Mouse (Mus musculus) hindbrain, embryonic 16.5 days (tissue): ENCODE measurements around the gene Mpo. TPM values are rescaled to one million over a fixed set of nuclear protein-coding genes. Genes with fewer than 3 reads are reported as not detected.

Experiments
- ATAC-seq: fragments of 200-750 bp; cut with Nextera tagmentation; 2 replicates; pipeline ENCODE4 v1.8.0; 2017; ENCODE audit warnings: moderate TSS enrichment, moderate library complexity
- H3K27ac ChIP-seq: fragments of 300-500 bp; sonication (generic); 2 replicates; pipeline ENCODE4 v1.5.1; 2014; ENCODE audit warnings: low read depth, mild to moderate bottlenecking, control low read depth, low read length, moderate library complexity
- H3K27me3 ChIP-seq: fragments of 300-500 bp; sonication (generic); replicated peaks from 2 replicates; pipeline ENCODE4 v1.6.1; 2014; ENCODE audit warnings: low read length; ENCODE audit not compliant: control insufficient read depth, insufficient read depth
- H3K36me3 ChIP-seq: fragments of 300-500 bp; sonication (generic); 2 replicates; pipeline ENCODE4 v1.6.1; 2014; ENCODE audit warnings: mild to moderate bottlenecking, low read length, moderate library complexity, mixed read lengths; ENCODE audit not compliant: control insufficient read depth, insufficient read depth
- H3K4me1 ChIP-seq: fragments of 300-500 bp; sonication (generic); 2 replicates; pipeline ENCODE4 v1.6.1; 2014; ENCODE audit warnings: low read depth, low read length; ENCODE audit not compliant: control insufficient read depth, insufficient read depth
- H3K4me2 ChIP-seq: fragments of 300-500 bp; sonication (generic); 2 replicates; pipeline ENCODE4 v1.6.1; 2014; ENCODE audit warnings: mild to moderate bottlenecking, low read length, control low read depth, moderate library complexity
- H3K4me3 ChIP-seq: fragments of 300-500 bp; sonication (generic); 2 replicates; pipeline ENCODE4 v1.5.1; 2014; ENCODE audit warnings: mild to moderate bottlenecking, low read length, control low read depth, moderate library complexity
- H3K9ac ChIP-seq: fragments of 300-500 bp; sonication (generic); 2 replicates; pipeline ENCODE4 v1.6.1; 2014; ENCODE audit warnings: low read depth, mild to moderate bottlenecking, control low read depth, low read length, moderate library complexity
- H3K9me3 ChIP-seq: fragments of 300-500 bp; sonication (generic); 2 replicates; pipeline ENCODE4 v1.6.1; 2014; ENCODE audit warnings: mild to moderate bottlenecking, low read length, moderate library complexity; ENCODE audit not compliant: control insufficient read depth
- WGBS: fragments of 180-500 bp; shearing (Covaris S2); extraction: QIAGEN DNeasy Blood & Tissue Kit; methylation state at CpG from one replicate; pipeline ENCODE4 v1.1.7; 2014; 5-methylcytosine and 5-hydroxymethylcytosine counted together
- polyA plus RNA-seq: library from polyadenylated mRNA; unstranded; fragments of >200 nt; fragmentation: Nextera tagmentation; extraction: Ambion mirVana; gene quantifications from 2 replicates; pipeline ENCODE4 v1.2.1, GENCODE M21; 2015

Mpo gene
- polyA plus RNA-seq, 1 experiment from 2014 or later: 0.10 TPM

GRCm38 (mm10) chr11:87761806-87762701 lies 31.3 kb upstream of the Mpo start:
- H3K4me3 ChIP-seq: peak overlapping the region; percentile 73
- peak overlapping the region; percentile 93 for H3K4me2 ChIP-seq
- no peak overlapping the region; the same call in 1 of the 2 replicates for H3K27ac ChIP-seq
- no peaks in the 10 kb centered on the region for H3K9me3 ChIP-seq
- WGBS: 66% methylated on average over 14 of the region's 14 CpGs
- no peaks in the 10 kb centered on the region for H3K36me3 ChIP-seq
- no peak for ATAC-seq
- no peaks in the 10 kb centered on the region for H3K27me3 ChIP-seq
- peak overlapping the region; percentile 83 for H3K9ac ChIP-seq
- H3K4me1 ChIP-seq: peaks cover 27% of the 10 kb centered on the region

GRCm38 (mm10) chr11:87762702-87763385 lies 30.5 kb upstream of the Mpo start:
- Histone ChIP-seq H3K27ac (peak overlapping the region; percentile 44), H3K9me3 (no peaks in the 10 kb centered on the region), H3K27me3 (no peaks in the 10 kb centered on the region), H3K4me2 (peak overlapping the region; percentile 93), H3K4me1 (peaks cover 27% of the 10 kb centered on the region), H3K4me3 (peak overlapping the region; percentile 73), H3K9ac (peak overlapping the region; percentile 83), H3K36me3 (no peaks in the 10 kb centered on the region)
- ATAC-seq: no peak
- 31% methylated on average over 12 of the region's 12 CpGs for WGBS

DNA sequence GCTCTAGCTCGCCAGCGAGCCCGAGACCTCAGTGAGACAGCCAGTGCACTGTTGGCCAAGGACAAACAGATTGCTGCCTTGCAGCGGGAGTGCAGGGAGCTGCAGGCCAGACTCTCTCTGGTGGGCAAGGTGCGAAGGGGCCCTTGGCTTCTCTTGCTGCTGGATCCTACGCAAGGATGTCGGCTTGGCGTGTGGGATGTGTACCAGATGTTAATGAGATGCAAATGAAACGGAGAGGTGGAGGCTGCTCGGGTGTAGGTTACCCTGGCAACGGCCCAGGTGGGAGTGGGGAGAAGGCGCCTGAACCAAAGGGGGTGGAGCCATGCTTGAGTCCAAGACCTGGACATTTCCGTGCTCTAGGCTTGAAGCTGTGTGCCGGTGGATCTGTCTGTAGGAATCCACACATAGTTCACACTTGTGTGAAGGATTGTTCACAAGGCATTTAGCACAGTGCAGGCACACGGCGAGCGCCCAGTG lies 29.8 kb upstream of the Mpo start:
- WGBS: under 1% methylated on average over 17 of the region's 17 CpGs
- H3K9ac ChIP-seq: peak overlapping the region; percentile 83
- peak; percentile 57 for ATAC-seq
- H3K27ac ChIP-seq: peak overlapping the region; percentile 44
- H3K36me3 ChIP-seq: 0 out of 2 replicates have a peak, but pooled peaks cover 3% of the 10 kb centered on the region
- peak overlapping the region; percentile 93 for H3K4me2 ChIP-seq
- no peaks in the 10 kb centered on the region for H3K9me3 ChIP-seq
- H3K4me1 ChIP-seq: peaks cover 27% of the 10 kb centered on the region
- no peaks in the 10 kb centered on the region for H3K27me3 ChIP-seq
- peak overlapping the region; percentile 73 for H3K4me3 ChIP-seq

DNA sequence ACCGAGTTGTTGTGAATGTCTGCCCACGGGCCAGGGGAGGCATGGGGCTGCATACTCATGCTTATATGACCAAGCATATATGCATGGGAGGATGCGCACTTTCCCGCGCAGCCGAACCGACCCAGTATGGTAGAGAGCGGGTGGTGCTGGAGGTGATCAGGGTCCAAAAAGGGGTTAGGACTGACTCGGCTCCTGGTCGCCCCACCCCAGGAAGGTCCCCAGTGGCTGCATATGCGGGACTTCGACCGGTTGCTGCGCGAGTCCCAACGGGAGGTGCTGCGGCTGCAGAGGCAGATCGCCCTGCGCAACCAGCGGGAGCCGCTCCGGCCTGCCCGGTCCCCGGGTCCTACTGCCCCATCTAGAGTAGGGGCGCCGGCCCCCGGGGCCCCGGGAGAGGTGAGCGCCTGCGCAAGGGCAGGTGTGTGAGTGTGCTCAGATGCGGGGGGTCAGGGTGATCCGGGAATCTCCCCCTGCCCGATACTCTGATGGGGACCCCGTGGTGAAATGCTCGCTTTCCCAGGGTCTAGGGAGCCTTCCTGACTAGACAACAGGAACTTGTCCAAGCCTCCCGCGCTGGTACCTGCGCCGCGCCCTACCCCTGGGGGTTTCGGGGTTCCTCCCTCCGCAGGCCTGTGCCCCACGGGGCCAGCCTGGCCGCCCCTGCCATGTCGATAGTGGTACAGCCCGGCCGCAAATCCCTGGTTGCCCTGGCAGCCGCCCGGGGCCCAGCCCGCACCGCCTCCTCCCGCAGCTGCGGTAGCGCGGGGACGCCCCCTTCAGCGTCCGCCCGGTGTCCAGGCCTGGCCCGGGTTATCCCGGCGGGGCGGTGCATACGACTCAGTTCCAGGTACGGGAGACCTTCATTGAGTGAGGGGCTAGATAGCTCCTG lies 29.1 kb upstream of the Mpo start:
- under 1% methylated on average over 65 of the region's 65 CpGs for WGBS
- Histone ChIP-seq H3K36me3 (peaks cover 6% of the 10 kb centered on the region; the same call in 1 of the 2 replicates), H3K4me3 (peak overlapping the region; percentile 73), H3K27ac (peak overlapping the region; percentile 44), H3K4me2 (peak overlapping the region; percentile 93), H3K9me3 (no peaks in the 10 kb centered on the region), H3K9ac (peak overlapping the region; percentile 83), H3K4me1 (peaks cover 27% of the 10 kb centered on the region), H3K27me3 (no peaks in the 10 kb centered on the region)
- peak; percentile 48 for ATAC-seq

GRCm38 (mm10) chr11:87768745-87769144 lies 24.6 kb upstream of the Mpo start:
- 87% methylated on average over 4 of the region's 4 CpGs for WGBS
- Histone ChIP-seq H3K4me3 (no peak overlapping the region), H3K4me1 (peaks cover 10% of the 10 kb centered on the region), H3K27ac (no peak overlapping the region), H3K9me3 (no peaks in the 10 kb centered on the region), H3K36me3 (peaks cover 22% of the 10 kb centered on the region), H3K9ac (no peak overlapping the region), H3K27me3 (no peaks in the 10 kb centered on the region), H3K4me2 (no peak overlapping the region)
- ATAC-seq: no peak

DNA sequence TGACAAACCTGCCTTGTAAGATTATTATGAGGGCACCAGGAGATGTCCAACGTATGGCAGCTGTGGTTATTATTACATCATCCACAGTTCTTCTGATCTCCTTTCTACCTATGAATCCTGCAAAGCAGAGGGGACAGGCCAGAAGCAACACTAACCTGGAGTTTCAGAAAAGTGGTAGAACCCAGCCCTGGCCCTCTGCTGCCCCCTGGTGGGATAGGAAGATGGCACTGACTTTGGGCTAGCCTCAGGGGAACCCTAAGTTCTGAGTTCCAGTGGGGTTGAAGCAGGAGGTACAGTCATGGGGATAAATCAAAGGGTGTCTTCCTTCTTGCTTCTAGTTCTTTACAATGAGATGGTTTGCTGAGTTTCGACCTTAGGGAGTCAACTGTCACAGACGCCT lies 22.4 kb upstream of the Mpo start:
- H3K4me1 ChIP-seq: no peaks in the 10 kb centered on the region
- H3K4me2 ChIP-seq: no peak overlapping the region
- WGBS: 60% methylated on average over 3 of the region's 3 CpGs
- no peak overlapping the region for H3K9ac ChIP-seq
- ATAC-seq: no peak
- H3K9me3 ChIP-seq: no peaks in the 10 kb centered on the region
- peaks cover 30% of the 10 kb centered on the region for H3K36me3 ChIP-seq
- H3K27me3 ChIP-seq: no peaks in the 10 kb centered on the region
- H3K27ac ChIP-seq: no peak overlapping the region
- no peak overlapping the region for H3K4me3 ChIP-seq

- Histone ChIP-seq H3K27me3 (no peaks in the 10 kb centered on the region; the same call in 1 of the 2 replicates), H3K9me3 (no peaks in the 10 kb centered on the region), H3K27ac (no peak overlapping the region), H3K4me1 (no peaks in the 10 kb centered on the region), H3K9ac (no peak overlapping the region), H3K36me3 (peaks cover 36% of the 10 kb centered on the region), H3K4me3 (no peak overlapping the region), H3K4me2 (no peak overlapping the region)
- WGBS: 94% methylated on average over 3 of the region's 3 CpGs
- ATAC-seq: no peak
Measured at GRCm38 (mm10) chr11:87772354-87772753, 21.0 kb upstream of the Mpo start.

DNA sequence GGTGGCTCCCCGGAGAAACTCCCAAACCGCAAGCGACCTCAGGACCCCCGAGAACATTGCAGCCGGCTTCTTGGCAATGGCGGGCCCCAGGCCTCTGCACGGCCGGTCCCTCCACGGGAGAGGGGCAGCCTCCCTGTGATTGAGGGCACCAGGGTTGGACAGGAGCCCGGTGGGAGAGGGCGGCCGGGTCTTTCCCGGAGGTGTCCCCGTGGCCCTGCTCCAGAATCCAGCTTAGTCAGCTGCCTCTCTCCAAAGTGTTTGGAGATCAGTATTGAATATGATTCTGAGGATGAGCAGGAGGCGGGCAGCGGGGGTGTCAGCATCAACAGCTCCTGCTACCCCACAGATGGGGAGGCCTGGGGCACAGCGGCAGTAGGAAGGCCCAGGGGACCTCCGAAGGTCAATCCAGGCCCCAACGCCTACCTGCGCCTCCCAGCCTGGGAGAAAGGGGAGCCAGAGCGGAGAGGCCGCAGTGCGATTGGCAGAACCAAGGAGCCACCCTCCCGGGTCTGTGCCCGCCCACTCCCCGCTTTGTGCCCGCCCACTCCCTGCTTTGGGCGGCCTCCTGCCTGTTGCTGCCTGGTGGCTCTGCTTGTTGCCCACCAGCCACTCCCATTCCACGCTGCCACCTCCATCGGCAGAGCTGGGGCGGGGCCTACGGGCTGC lies 15.1 kb upstream of the Mpo start:
- H3K27ac ChIP-seq: peak overlapping the region; percentile 29; the same call in 1 of the 2 replicates
- peaks cover 8% of the 10 kb centered on the region; the same call in 1 of the 2 replicates for H3K4me1 ChIP-seq
- WGBS: 9% methylated on average over 21 of the region's 32 CpGs
- H3K9ac ChIP-seq: peak overlapping the region; percentile 62
- peaks cover 17% of the 10 kb centered on the region for H3K36me3 ChIP-seq
- H3K27me3 ChIP-seq: no peaks in the 10 kb centered on the region; the same call in 1 of the 2 replicates
- H3K4me3 ChIP-seq: peak overlapping the region; percentile 34
- H3K9me3 ChIP-seq: no peaks in the 10 kb centered on the region
- peak overlapping the region; percentile 60 for H3K4me2 ChIP-seq
- ATAC-seq: peak; percentile 73
